8 mouse cellular contexts compared by ENCODE assay signal in genomic region chr4:141857422-141857930, GRCm38 (mm10). TPM values are rescaled to one million over a fixed set of nuclear protein-coding genes. Genes with fewer than 3 reads are reported as not detected.
DNase-seq lines count a peak whose midpoint lies in the region; ATAC-seq lines count a peak whose summit lies in the region.

No protein-coding gene starts in this region.

- peak; percentile 68 for ATAC-seq in frontal cortex, adult (ENCODE audit: low TSS enrichment)
- ATAC-seq in hematopoietic stem cell, adult 5-6 weeks (replicated peaks in 1 of 2; ENCODE audit: insufficient read depth in 1 of 2, low FRiP score in 2 of 2, low TSS enrichment in 1 of 2, low read depth in 1 of 2, poor library complexity in 2 of 2, severe bottlenecking in 2 of 2): peak; percentile 76 to 78

- DNase-seq in NIH3T3 (ENCODE audit: low read depth): peak; percentile 85
- peak; percentile 83 for DNase-seq in cerebellum, adult 8-10 months
- DNase-seq in layer of hippocampus, adult 9-10 months (ENCODE audit: low spot score): peak; percentile 81
- DNase-seq in lung, postnatal 10 days: peak; percentile 89
- DNase-seq in retina, postnatal 7 days (ENCODE audit: low read depth, low spot score): peak; percentile 54
- DNase-seq in urinary bladder, adult 2 months (ENCODE audit: low spot score): peak; percentile 74

RNA-seq across cellular contexts. Expression of gene Ctrc, which starts 11.3 kb away (rescaled TPM):
- total RNA-seq in hematopoietic stem cell, adult 5-6 weeks (2017): not detected in 2 replicates
- not detected in 2 replicates for polyA plus RNA-seq in urinary bladder, adult 2 months (2012; rRNA removed)

RNA-seq across cellular contexts. Expression of gene Efhd2, which starts 17.2 kb away (rescaled TPM):
- 37.1 and 47.2 TPM in 2 replicates for total RNA-seq in hematopoietic stem cell, adult 5-6 weeks (2017)
- polyA plus RNA-seq in urinary bladder, adult 2 months (2012; rRNA removed): 79.2 and 95.6 TPM in 2 replicates

RNA-seq across cellular contexts. Expression of gene Cela2a, which starts 31.5 kb away (rescaled TPM):
- not detected in 2 replicates for total RNA-seq in hematopoietic stem cell, adult 5-6 weeks (2017)
- 0.29 and 1.3 TPM in 2 replicates for polyA plus RNA-seq in urinary bladder, adult 2 months (2012; rRNA removed)

Comparison
In these comparisons a context has a peak if more than half of its experiments do, and no peak if none do; other contexts are left out.
1. Peak in every context shown above with its lines: DNase-seq and ATAC-seq.